Mouse (Mus musculus) stomach, postnatal 0 days (tissue): ENCODE data around the gene Usp20. TPM values are rescaled to one million over a fixed set of nuclear protein-coding genes. Genes with fewer than 3 reads are reported as not detected.

Experiments
- ATAC-seq: fragments of 200-750 bp; cut with Nextera tagmentation; 2 replicates; pipeline ENCODE4 v1.8.0; 2017; ENCODE audit not compliant: low FRiP score, low TSS enrichment
- DNase-seq: peaks from one replicate; pipeline ENCODE4 v3.0.0-alpha.2; 2016; ENCODE audit warnings: low spot score
- H3K27ac ChIP-seq: fragments of 300-500 bp; sonication (generic); replicated peaks from 2 replicates; pipeline ENCODE4 v1.5.1; 2014; ENCODE audit warnings: mild to moderate bottlenecking, control low read depth
- H3K27me3 ChIP-seq: fragments of 300-500 bp; sonication (generic); 2 replicates; pipeline ENCODE4 v1.6.1; 2014; ENCODE audit warnings: low read length; ENCODE audit not compliant: control insufficient read depth, insufficient read depth
- H3K36me3 ChIP-seq: fragments of 300-500 bp; sonication (generic); 2 replicates; pipeline ENCODE4 v1.6.1; 2014; ENCODE audit warnings: low read length, mixed read lengths; ENCODE audit not compliant: control insufficient read depth, insufficient read depth
- H3K4me1 ChIP-seq: fragments of 300-500 bp; sonication (generic); replicated peaks from 2 replicates; pipeline ENCODE4 v1.6.1; 2014; ENCODE audit warnings: antibody characterized with exemption; ENCODE audit not compliant: control insufficient read depth, insufficient read depth
- H3K4me2 ChIP-seq: fragments of 300-500 bp; sonication (generic); replicated peaks from 2 replicates; pipeline ENCODE4 v1.6.1; 2014; ENCODE audit warnings: low read depth, mild to moderate bottlenecking, control low read depth, moderate library complexity
- H3K4me3 ChIP-seq: fragments of 300-500 bp; sonication (generic); 2 replicates; pipeline ENCODE4 v1.5.1; 2014; ENCODE audit warnings: low read depth, low read length, control low read depth
- H3K9ac ChIP-seq: fragments of 300-500 bp; sonication (generic); 2 replicates; pipeline ENCODE4 v1.6.1; 2014; ENCODE audit warnings: mild to moderate bottlenecking, low read length, control low read depth, mixed read lengths
- H3K9me3 ChIP-seq: fragments of 300-500 bp; sonication (generic); 2 replicates; pipeline ENCODE4 v1.6.1; 2016; ENCODE audit warnings: low read length; ENCODE audit not compliant: control insufficient read depth
- CTCF ChIP-seq: IDR thresholded peaks from 2 replicates; pipeline ENCODE4 v1.5.1; 2016; ENCODE audit warnings: antibody characterized with exemption, low read depth, mild to moderate bottlenecking, moderate library complexity
- EP300 ChIP-seq: optimal IDR thresholded peaks from 2 replicates; pipeline ENCODE3; 2016; ENCODE audit warnings: antibody characterized with exemption
- WGBS: fragments of 180-500 bp; shearing (Covaris S2); extraction: QIAGEN DNeasy Blood & Tissue Kit; methylation state at CpG from one replicate; pipeline ENCODE4 v1.1.7; 2014; 5-methylcytosine and 5-hydroxymethylcytosine counted together
- polyA plus RNA-seq: library from polyadenylated mRNA; unstranded; fragments of >200 nt; fragmentation: Nextera tagmentation; extraction: Ambion mirVana; gene quantifications from 2 replicates; pipeline ENCODE4 v1.2.1, GENCODE M21; 2015

The Usp20 gene
- polyA plus RNA-seq, 1 experiment from 2014 or later = 8.9 TPM

GRCm38 (mm10) chr2:31060787-31061730, 79.0 kb downstream of the Usp20 start:
- TF ChIP-seq CTCF (no peak), EP300 (no peak)
- no peaks in the 10 kb centered on the region for H3K4me1 ChIP-seq
- WGBS = 85% methylated on average over 28 of the region's 28 CpGs

GRCm38 (mm10) chr2:31061868-31062628, 80.0 kb downstream of the Usp20 start:
- ATAC-seq (no peak), DNase-seq (no peak)
- Histone ChIP-seq H3K9me3 (no peaks in the 10 kb centered on the region), H3K9ac (no peak overlapping the region), H3K36me3 (peaks cover 4% of the 10 kb centered on the region), H3K27ac (no peak overlapping the region), H3K4me3 (no peak overlapping the region), H3K4me1 (no peaks in the 10 kb centered on the region), H3K4me2 (no peak overlapping the region), H3K27me3 (no peaks in the 10 kb centered on the region)
- TF ChIP-seq EP300 (no peak), CTCF (no peak)
- 86% methylated on average over 10 of the region's 10 CpGs for WGBS

More at GRCm38 (mm10) chr2:31060787-31061730, 79.0 kb downstream of the Usp20 start:
- H3K4me2 ChIP-seq = no peak overlapping the region
- peaks cover 12% of the 10 kb centered on the region; the same call in 1 of the 2 replicates for H3K36me3 ChIP-seq
- no peak overlapping the region for H3K9ac ChIP-seq
- no peak overlapping the region for H3K27ac ChIP-seq
- ATAC-seq (no peak), DNase-seq (no peak)
- no peak overlapping the region for H3K4me3 ChIP-seq
- no peaks in the 10 kb centered on the region for H3K27me3 ChIP-seq
- no peaks in the 10 kb centered on the region for H3K9me3 ChIP-seq

GRCm38 (mm10) chr2:31066019-31066789, 84.1 kb downstream of the Usp20 start:
- H3K27ac ChIP-seq = no peak overlapping the region
- ATAC-seq = no peak
- 79% methylated on average over 11 of the region's 11 CpGs for WGBS

GRCm38 (mm10) chr2:31067059-31067595, 85.0 kb downstream of the Usp20 start:
- TF ChIP-seq CTCF = no peak
- TF ChIP-seq EP300 = no peak
- ATAC-seq = no peak
- no peaks in the 10 kb centered on the region; the same call in none of the 2 replicates for H3K36me3 ChIP-seq
- no peak overlapping the region for H3K27ac ChIP-seq
- no peak overlapping the region for H3K4me3 ChIP-seq
- H3K4me1 ChIP-seq = no peaks in the 10 kb centered on the region
- no peak overlapping the region for H3K9ac ChIP-seq
- 83% methylated on average over 13 of the region's 13 CpGs for WGBS
- H3K27me3 ChIP-seq = no peaks in the 10 kb centered on the region
- H3K4me2 ChIP-seq = no peak overlapping the region
- H3K9me3 ChIP-seq = no peaks in the 10 kb centered on the region
- DNase-seq = no peak

More at GRCm38 (mm10) chr2:31066019-31066789, 84.1 kb downstream of the Usp20 start:
- Histone ChIP-seq H3K4me3 (no peak overlapping the region), H3K9ac (no peak overlapping the region), H3K9me3 (no peaks in the 10 kb centered on the region), H3K36me3 (no peaks in the 10 kb centered on the region; the same call in none of the 2 replicates), H3K4me1 (no peaks in the 10 kb centered on the region), H3K27me3 (no peaks in the 10 kb centered on the region), H3K4me2 (no peak overlapping the region)
- no peak for TF ChIP-seq CTCF
- no peak for DNase-seq

- no peaks in the 10 kb centered on the region; the same call in none of the 2 replicates for H3K36me3 ChIP-seq
- no peaks in the 10 kb centered on the region for H3K9me3 ChIP-seq
- 68% methylated on average over 7 of the region's 7 CpGs for WGBS
- TF ChIP-seq CTCF (no peak), EP300 (no peak)
- H3K4me2 ChIP-seq = no peak overlapping the region
- no peak overlapping the region for H3K9ac ChIP-seq
- no peak for ATAC-seq
- no peak overlapping the region for H3K27ac ChIP-seq
- H3K4me1 ChIP-seq = no peaks in the 10 kb centered on the region
- H3K27me3 ChIP-seq = no peaks in the 10 kb centered on the region
- no peak overlapping the region for H3K4me3 ChIP-seq
- DNase-seq = no peak
These were observed 85.7 kb downstream of the Usp20 start for GRCm38 (mm10) chr2:31067696-31068245.
